Mouse (Mus musculus) gastrocnemius, postnatal 36 days (tissue): ENCODE measurements around the gene Mrpl43. TPM values are rescaled to one million over a fixed set of nuclear protein-coding genes. Genes with fewer than 3 reads are reported as not detected.

Source experiments
- DNase-seq, 2 experiments: peaks; one replicate each; pipeline ENCODE4 v3.0.0; 2022
- intact Hi-C: fragments of 180-260 bp; cut with DNase I; formaldehyde crosslinking; loops from one replicate; pipeline ENCODE4 v1.15.1; 2025
- total RNA-seq, 2 experiments: library from RNA; stranded (reverse); gene quantifications; 2 replicates each; pipeline ENCODE4 v1.2.3; 2021

The Mrpl43 gene
- total RNA-seq, 2 experiments from 2014 or later: 33.7 to 35.1 TPM

DNA sequence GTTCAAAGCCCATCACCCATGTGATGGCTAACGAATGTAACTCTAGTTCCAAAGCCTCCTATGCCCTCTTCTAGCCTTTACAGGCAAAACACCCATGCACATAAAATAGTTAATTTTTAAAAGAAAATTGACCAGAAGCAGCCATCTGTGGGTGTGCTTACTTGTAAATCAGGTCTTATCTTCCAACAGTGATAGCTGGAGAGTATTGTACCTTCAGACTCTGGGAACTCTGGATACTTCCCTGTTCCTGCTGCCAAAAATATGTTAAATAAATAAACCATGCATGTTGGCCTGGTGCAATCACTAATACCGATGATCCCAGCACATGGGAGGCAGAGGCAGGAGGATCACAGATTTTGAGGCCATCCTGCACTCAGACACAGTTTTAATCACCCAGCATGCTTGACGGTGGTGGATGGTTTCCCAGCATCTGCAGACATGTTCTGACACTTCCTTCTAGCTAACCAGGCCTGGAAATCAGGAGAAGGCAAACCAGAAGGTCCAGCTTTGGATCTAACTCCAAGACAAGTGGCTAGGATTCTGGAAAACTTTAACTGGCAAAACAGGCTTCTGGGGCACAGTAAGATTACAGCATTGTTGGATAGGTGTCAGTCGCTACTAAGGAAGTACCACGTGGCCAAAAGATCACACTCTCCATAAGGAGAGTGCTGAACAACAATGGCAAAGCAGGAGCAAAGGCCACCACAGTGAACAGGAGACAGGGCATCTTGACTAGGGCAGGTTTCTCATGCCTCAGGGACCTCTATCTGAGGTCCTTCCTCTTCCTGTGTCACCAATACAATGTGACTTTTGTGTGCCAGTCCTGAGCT, 20.9 kb downstream of the Mrpl43 start:
- intact Hi-C loops: no loop called here

DNA sequence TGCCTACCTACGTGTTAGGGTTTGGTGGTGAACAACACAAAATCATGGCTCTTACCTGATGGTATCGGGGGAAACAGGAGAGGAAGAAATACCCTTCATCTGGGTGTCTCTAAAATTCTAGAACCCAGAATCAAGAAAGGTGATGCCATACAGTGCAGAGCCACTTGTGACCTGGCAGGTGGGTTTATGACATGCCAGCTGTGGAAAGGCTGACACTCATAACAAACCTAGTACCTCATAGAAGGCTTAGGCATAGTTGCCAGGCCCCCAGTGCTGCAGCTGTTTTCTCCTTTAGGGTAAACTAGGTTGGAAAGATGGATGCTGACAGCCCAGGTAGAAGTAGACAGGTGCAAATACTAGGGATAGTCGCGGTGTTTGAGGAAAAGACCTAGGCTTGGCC, 21.8 kb downstream of the Mrpl43 start:
- intact Hi-C loops: no loop called here

More for the DNA sequence above, 20.9 kb downstream of the Mrpl43 start:
- DNase-seq: no peak

DNA sequence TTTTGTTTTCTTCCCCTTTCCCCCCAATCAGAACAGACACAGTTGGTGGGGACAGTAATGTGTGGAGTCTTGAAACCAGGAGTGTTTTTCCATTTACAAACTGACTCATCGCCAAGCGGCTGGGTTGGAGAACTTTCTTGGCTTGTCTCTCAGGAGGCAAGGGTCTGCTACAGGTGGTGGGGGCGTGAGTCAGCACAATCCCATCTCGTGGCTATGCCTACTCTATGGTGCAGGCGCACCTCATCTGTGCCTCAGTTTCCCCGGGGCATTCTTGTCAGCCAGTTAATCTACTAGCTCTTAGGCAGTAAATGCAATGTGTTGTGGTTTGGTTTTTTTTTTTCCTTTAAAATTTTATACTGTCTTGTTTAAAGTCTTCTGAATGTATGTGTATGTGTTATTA, 22.9 kb downstream of the Mrpl43 start:
- intact Hi-C loops: no loop called here

More for the DNA sequence above, 21.8 kb downstream of the Mrpl43 start:
- no peak for DNase-seq

DNA sequence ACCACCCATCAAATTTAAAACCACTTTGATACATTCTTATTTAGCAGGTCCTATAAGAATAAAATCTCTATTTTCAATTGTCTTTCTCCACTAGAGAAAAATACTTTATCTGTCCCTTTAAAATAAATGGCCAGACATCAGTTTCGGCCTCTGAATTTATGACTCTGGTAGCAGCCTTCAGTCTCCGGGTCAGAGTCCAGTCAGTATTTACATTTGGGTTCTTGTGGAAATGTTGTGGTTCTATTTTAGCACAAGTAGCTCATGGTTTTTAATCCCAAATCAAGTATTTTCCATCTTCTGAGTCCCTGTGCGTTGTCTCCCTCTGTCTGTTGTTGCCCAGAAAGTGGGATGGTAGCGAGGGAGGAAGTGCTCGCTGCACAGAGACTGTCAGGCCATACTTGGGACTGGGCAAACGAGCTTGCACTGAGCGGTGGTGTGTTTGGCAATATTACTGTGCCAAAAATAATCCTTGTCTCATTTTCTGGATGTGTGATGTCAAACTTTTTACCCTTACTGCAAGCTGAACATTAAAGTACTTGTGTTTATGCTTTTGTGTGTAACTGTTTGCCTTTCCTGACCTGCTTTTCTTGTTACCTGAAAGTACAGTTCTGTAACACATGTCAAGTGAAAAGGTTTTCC, 23.6 kb downstream of the Mrpl43 start:
- DNase-seq: no peak
- intact Hi-C loops: no loop called here

More for the DNA sequence above, 22.9 kb downstream of the Mrpl43 start:
- DNase-seq: no peak

DNA sequence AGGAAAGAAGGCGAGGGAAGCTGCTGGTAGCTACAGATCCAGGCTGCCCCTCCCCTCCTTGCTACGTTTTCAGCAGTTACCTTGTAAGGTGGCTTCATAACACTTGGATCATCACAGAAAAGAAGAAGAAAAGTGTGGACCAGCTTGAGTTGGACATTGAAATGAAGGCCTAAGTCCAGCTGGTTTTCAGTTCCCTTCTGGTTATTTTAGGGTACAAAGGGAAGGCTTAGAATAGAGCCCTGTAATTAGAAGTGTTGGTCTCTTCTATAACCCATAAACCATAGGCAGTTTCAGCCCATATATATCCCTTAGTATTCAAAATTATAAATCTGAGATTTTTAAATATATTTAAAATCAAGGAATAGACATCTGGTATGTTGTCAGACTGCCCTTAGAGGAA, 25.5 kb downstream of the Mrpl43 start:
- DNase-seq: no peak
- intact Hi-C loops: no loop called here

DNA sequence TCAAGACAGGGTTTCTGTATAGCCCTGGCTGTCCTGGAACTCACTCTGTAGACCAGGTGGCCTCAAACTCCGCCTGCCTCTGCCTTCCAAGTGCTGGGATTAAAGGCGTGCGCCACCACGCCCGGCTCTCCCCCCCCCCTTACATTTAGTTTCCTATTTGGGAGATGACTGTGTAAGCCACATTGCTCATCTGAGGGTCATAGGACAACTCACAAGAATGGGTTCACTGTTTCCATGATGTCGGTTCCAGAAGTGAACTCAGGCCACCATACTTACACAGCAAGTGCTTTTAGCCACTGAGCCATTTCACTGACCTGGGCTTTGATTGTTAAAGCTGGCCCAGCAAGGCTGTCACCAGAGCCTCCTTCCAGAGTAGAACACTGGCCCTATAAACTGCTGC, 29.1 kb downstream of the Mrpl43 start:
- intact Hi-C loops: no loop called here
- no peak for DNase-seq

DNA sequence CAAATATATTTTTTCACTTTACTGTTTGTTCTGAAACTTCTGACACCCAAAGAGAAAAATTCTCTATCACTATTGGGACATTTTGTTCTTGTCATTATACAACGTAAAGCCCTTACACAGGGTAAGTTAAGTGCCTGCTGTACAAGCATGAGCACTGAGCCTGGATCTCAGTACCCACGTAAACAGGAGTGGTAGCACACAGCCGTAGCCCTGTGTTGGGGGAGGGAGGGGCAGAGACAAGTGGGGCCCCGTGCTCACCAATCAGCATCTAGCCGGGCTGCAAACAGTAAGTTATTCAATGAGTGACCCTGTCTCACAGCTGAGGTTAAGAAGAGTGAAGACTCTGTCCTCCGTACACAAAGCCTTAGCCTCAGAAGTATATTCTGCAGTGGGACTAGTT, 29.6 kb downstream of the Mrpl43 start:
- no peak for DNase-seq
- intact Hi-C loops: no loop called here

DNA sequence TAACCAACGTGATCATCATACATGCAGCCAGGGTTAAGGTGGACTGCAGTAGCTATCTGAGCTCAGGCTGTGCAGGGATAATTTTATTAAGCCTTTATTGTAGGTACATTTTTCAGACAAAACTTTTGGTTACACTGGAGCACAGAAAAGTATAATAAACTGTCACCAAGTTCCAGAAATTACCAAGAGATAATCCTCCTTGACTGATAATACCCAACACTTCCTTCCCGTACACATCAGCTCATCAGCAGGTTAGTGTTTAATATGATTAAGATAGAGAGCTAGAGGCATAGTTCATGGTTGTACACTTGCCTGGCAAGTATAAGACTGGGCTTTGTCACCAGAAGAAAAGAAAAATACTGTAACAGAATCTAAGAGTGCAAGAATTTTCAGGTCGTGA, 37.9 kb downstream of the Mrpl43 start:
- no peak for DNase-seq
- intact Hi-C loops: no loop called here

DNA sequence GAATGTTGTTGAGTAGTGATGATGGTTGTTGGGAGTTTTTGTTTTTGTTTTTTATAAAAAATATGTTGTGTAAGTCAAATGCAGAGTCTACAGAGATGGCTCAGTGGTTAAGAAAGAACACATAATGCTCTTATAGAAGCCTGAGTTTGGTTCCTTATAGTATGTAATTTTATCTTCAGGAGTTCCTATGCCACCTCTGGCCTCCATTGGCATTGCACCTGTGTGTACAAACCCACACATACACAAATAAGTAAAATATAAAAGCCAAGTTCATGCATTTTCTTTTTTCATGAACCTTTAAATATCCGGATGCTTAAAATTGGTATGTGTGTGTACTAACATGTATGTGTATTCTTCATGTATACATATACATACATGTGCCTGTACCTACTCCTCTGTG, 40.3 kb downstream of the Mrpl43 start:
- intact Hi-C loops: no loop called here
- DNase-seq: no peak

DNA sequence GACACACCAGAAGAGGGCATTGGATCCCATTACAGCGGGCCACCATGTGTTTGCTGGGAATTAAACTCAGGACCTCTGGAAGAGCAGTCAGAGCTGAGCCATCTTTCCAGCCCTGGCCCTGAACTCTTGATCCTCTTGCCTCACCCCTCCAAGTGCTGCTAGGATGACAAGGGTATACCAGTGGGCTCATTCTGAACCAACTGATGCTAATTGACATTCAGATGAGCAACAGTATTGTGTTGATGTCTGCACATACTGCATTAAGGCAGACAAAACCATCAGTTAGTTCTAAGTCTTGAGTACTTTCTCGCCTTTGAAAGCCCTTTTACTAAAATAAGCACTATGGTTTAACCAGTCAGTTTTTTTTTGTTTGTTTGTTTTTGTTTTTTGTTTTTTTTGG, 46.6 kb downstream of the Mrpl43 start:
- intact Hi-C loops: no loop called here
- DNase-seq: no peak

Other genes starting within 250 kb of the Mrpl43 start
- 10 to 100 TPM; 10.5 to 12.5 TPM for gene Slf2, start 75.3 kb downstream of the Mrpl43 start, total RNA-seq
- gene Sema4g, start 17.3 kb downstream of the Mrpl43 start, total RNA-seq: under 1 TPM; 0.20 to 0.42 TPM
- gene Twnk, start 779 bp downstream of the Mrpl43 start, total RNA-seq: 10 to 100 TPM; 14.6 to 20.2 TPM
- gene Lzts2, start 8.0 kb upstream of the Mrpl43 start, total RNA-seq: 10 to 100 TPM; 19.3 to 20.1 TPM
- 1 to 10 TPM; 5.1 to 5.7 TPM for gene Pdzd7, start 39.3 kb upstream of the Mrpl43 start, total RNA-seq
- 10 to 100 TPM; 17.8 to 19.8 TPM for gene Sfxn3, start 41.1 kb upstream of the Mrpl43 start, total RNA-seq
- 1 to 10 TPM; 3.9 to 7.8 TPM for gene Kazald1, start 68.8 kb upstream of the Mrpl43 start, total RNA-seq
- not detected for gene Tlx1, start 144.2 kb upstream of the Mrpl43 start, total RNA-seq
- 10 to 100 TPM; 48.9 to 50.8 TPM for gene Lbx1, start 229.4 kb upstream of the Mrpl43 start, total RNA-seq